Mouse (Mus musculus): Measurements from ENCODE around the gene Atoh8. TPM values are rescaled to one million over a fixed set of nuclear protein-coding genes. Genes with fewer than 3 reads are reported as not detected.

Atoh8 gene
- polyA plus RNA-seq, 1 experiment = 34.4 TPM

DNA sequence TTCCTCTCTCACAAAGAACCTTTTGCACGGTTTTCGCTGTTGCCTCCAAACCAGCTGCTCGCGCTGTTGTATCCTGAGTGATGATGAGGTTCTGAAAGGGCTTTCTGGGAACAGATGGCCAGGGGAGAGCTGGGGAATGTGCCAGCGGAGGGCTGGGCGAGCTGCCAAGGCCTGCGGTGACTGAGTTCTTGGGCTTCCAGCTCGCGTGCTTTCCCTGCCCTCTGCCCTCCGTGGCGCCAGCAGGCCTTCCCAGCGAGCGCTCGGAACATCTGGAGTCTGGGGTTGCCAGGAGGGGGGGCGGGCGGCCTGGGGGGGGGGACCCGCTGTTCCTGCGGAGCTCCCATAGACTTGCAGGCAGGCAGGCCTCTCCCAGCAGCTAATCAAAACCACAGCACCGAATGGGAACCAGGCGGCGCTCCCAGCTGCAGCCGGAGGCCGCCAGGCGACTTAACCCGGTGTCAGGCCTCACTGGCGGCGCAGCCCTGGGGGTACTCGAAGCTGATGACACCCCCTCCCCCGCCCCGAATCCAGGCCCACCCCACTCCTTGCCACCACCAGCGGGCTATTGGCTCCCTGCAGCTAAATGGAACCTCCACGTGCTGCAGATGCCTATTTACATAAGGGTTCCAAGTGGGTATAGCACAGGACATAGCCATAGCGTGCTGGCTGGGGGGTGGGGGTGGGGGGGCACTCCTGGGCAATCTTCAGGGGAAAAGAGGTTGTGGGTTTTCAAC, 18.5 kb downstream of the Atoh8 start:
- Histone ChIP-seq H3K36me3 (ENCODE audit: control insufficient read depth, insufficient read depth) (peaks cover 6% of the 10 kb centered on the region), H3K79me2 (ENCODE audit: control insufficient read depth, insufficient read depth) (peaks cover 22% of the 10 kb centered on the region), H3K27me3 (ENCODE audit: control insufficient read depth, insufficient read depth, insufficient read length) (no peaks in the 10 kb centered on the region), H3ac (ENCODE audit: control insufficient read depth, insufficient read length, low read depth) (no peak overlapping the region), H3K4me3 (ENCODE audit: insufficient read depth, poor library complexity, severe bottlenecking) (no peak overlapping the region), H3K79me3 (ENCODE audit: low read depth) (peaks cover 2% of the 10 kb centered on the region)
- TF ChIP-seq MYOG (IDR thresholded peaks at IDR 0.05; ENCODE audit: control insufficient read depth, extremely low read depth, insufficient read length) = no peak
- TF ChIP-seq MYOD1 (IDR thresholded peaks at IDR 0.05; ENCODE audit: control insufficient read depth, insufficient read length, low read depth) = peak; percentile 94
- TF ChIP-seq FOSL1 (IDR thresholded peaks at IDR 0.05; ENCODE audit: insufficient read depth, low read length, poor library complexity, severe bottlenecking) = no peak
- no peak for TF ChIP-seq CTCF (IDR thresholded peaks at IDR 0.05; ENCODE audit: control insufficient read depth, insufficient read depth, insufficient read length)
- TF ChIP-seq USF1 (IDR thresholded peaks at IDR 0.05; ENCODE audit: low read depth) = no peak
- TF ChIP-seq MAX (IDR thresholded peaks at IDR 0.05) = peak; percentile 74
- TF ChIP-seq CEBPB (IDR thresholded peaks at IDR 0.05; ENCODE audit: low read depth) = no peak

DNA sequence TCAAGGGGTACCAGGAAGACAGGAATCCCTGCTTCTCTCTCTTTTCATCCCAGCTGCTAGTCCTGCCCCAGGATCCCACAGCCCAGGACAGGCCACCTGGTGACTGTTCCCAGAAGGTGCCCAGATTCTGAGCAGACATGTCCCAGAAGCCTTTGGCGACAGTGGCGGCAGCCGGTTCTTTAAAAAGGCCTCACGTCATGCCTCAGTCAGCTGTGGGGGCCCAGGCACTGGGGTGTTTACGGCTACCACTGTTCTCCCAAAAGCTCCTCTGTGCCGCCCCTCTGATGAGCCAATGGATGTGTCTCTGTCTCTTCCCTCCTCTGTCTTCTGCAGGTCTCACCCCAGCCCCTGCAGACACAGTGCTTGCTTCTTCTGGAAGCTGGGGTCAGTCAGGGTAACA, 19.8 kb downstream of the Atoh8 start:
- no peak for TF ChIP-seq MYOD1 (IDR thresholded peaks at IDR 0.05; ENCODE audit: control insufficient read depth, insufficient read length, low read depth)
- TF ChIP-seq FOSL1 (IDR thresholded peaks at IDR 0.05; ENCODE audit: insufficient read depth, low read length, poor library complexity, severe bottlenecking) = no peak
- no peak for TF ChIP-seq CEBPB (IDR thresholded peaks at IDR 0.05; ENCODE audit: low read depth)
- no peak for TF ChIP-seq USF1 (IDR thresholded peaks at IDR 0.05; ENCODE audit: low read depth)
- TF ChIP-seq MAX (IDR thresholded peaks at IDR 0.05) = no peak
- TF ChIP-seq MYOG (IDR thresholded peaks at IDR 0.05; ENCODE audit: control insufficient read depth, extremely low read depth, insufficient read length) = no peak
- TF ChIP-seq CTCF (IDR thresholded peaks at IDR 0.05; ENCODE audit: control insufficient read depth, insufficient read depth, insufficient read length) = no peak
- Histone ChIP-seq H3ac (ENCODE audit: control insufficient read depth, insufficient read length, low read depth) (peak overlapping the region; percentile 53), H3K27me3 (ENCODE audit: control insufficient read depth, insufficient read depth, insufficient read length) (no peaks in the 10 kb centered on the region), H3K4me3 (ENCODE audit: insufficient read depth, poor library complexity, severe bottlenecking) (no peak overlapping the region), H3K36me3 (ENCODE audit: control insufficient read depth, insufficient read depth) (no peaks in the 10 kb centered on the region), H3K79me2 (ENCODE audit: control insufficient read depth, insufficient read depth) (peaks cover 22% of the 10 kb centered on the region), H3K79me3 (ENCODE audit: low read depth) (peaks cover 2% of the 10 kb centered on the region)

DNA sequence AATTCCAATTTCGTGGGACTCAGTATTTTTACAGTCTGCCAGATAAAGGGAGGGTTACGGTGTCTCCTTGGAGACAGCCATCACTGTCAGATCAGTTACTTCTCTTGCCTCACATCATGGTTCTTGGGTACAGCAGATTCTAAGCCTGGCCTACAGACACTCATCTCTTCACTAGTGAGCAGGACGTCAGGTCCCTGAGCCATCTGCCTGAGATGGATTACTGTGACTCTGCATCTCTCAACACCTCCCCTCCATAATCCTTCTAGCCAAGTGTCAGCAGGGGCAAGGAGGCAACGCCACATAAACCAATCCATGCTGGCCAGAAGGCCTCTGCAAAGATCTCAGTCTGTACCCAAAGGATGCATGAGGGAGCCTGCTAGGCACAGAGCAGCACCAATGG, 24.0 kb downstream of the Atoh8 start:
- H3K79me2 ChIP-seq (ENCODE audit: control insufficient read depth, insufficient read depth) = peaks cover 22% of the 10 kb centered on the region
- H3K36me3 ChIP-seq (ENCODE audit: control insufficient read depth, insufficient read depth) = peaks cover 8% of the 10 kb centered on the region
- H3K27me3 ChIP-seq (ENCODE audit: control insufficient read depth, insufficient read depth, insufficient read length) = no peaks in the 10 kb centered on the region
- H3K4me3 ChIP-seq (ENCODE audit: insufficient read depth, poor library complexity, severe bottlenecking) = no peak overlapping the region
- TF ChIP-seq MYOD1 (IDR thresholded peaks at IDR 0.05; ENCODE audit: control insufficient read depth, insufficient read length, low read depth) (no peak), MAX (IDR thresholded peaks at IDR 0.05) (no peak), MYOG (IDR thresholded peaks at IDR 0.05; ENCODE audit: control insufficient read depth, extremely low read depth, insufficient read length) (no peak), USF1 (IDR thresholded peaks at IDR 0.05; ENCODE audit: low read depth) (no peak), CEBPB (IDR thresholded peaks at IDR 0.05; ENCODE audit: low read depth) (no peak), FOSL1 (IDR thresholded peaks at IDR 0.05; ENCODE audit: insufficient read depth, low read length, poor library complexity, severe bottlenecking) (no peak), CTCF (IDR thresholded peaks at IDR 0.05; ENCODE audit: control insufficient read depth, insufficient read depth, insufficient read length) (no peak)
- no peak overlapping the region for H3ac ChIP-seq (ENCODE audit: control insufficient read depth, insufficient read length, low read depth)
- H3K79me3 ChIP-seq (ENCODE audit: low read depth) = peaks cover 2% of the 10 kb centered on the region

- H3ac ChIP-seq (ENCODE audit: control insufficient read depth, insufficient read length, low read depth) = no peak overlapping the region
- H3K4me3 ChIP-seq (ENCODE audit: insufficient read depth, poor library complexity, severe bottlenecking) = no peak overlapping the region
- TF ChIP-seq MYOD1 (IDR thresholded peaks at IDR 0.05; ENCODE audit: control insufficient read depth, insufficient read length, low read depth) = no peak
- H3K79me2 ChIP-seq (ENCODE audit: control insufficient read depth, insufficient read depth) = peaks cover 22% of the 10 kb centered on the region
- H3K79me3 ChIP-seq (ENCODE audit: low read depth) = peaks cover 2% of the 10 kb centered on the region
- peaks cover 11% of the 10 kb centered on the region for H3K36me3 ChIP-seq (ENCODE audit: control insufficient read depth, insufficient read depth)
- H3K27me3 ChIP-seq (ENCODE audit: control insufficient read depth, insufficient read depth, insufficient read length) = no peaks in the 10 kb centered on the region
Measured at GRCm38 (mm10) chr6:72210823-72211222, 24.6 kb downstream of the Atoh8 start.

DNA sequence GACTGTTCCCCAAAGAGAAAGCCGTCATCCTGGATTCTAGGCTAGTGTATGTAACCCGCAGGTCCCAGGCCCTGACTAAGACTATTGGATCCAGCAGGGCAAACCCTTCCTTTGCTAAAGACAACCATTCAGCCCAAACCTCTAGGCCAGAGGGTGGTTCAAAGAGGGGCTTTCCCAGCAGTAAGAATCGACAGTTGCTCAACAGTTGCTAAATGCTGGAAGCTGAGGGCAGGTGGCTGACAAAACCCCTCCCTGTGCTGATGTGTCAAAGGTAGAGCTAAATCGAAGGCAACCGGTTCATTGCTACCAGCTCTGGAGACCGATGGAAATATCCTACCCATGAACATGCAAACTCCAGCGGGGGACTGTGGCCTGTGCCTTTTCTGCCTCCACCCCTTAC, 25.6 kb downstream of the Atoh8 start:
- no peaks in the 10 kb centered on the region for H3K79me3 ChIP-seq (ENCODE audit: low read depth)
- no peak overlapping the region for H3K4me3 ChIP-seq (ENCODE audit: insufficient read depth, poor library complexity, severe bottlenecking)
- H3K79me2 ChIP-seq (ENCODE audit: control insufficient read depth, insufficient read depth) = peaks cover 12% of the 10 kb centered on the region
- H3ac ChIP-seq (ENCODE audit: control insufficient read depth, insufficient read length, low read depth) = no peak overlapping the region
- TF ChIP-seq MYOG (IDR thresholded peaks at IDR 0.05; ENCODE audit: control insufficient read depth, extremely low read depth, insufficient read length) = no peak
- TF ChIP-seq FOSL1 (IDR thresholded peaks at IDR 0.05; ENCODE audit: insufficient read depth, low read length, poor library complexity, severe bottlenecking) = no peak
- TF ChIP-seq USF1 (IDR thresholded peaks at IDR 0.05; ENCODE audit: low read depth) = no peak
- no peak for TF ChIP-seq MYOD1 (IDR thresholded peaks at IDR 0.05; ENCODE audit: control insufficient read depth, insufficient read length, low read depth)
- TF ChIP-seq MAX (IDR thresholded peaks at IDR 0.05) = no peak
- no peak for TF ChIP-seq CEBPB (IDR thresholded peaks at IDR 0.05; ENCODE audit: low read depth)
- TF ChIP-seq CTCF (IDR thresholded peaks at IDR 0.05; ENCODE audit: control insufficient read depth, insufficient read depth, insufficient read length) = no peak
- peaks cover 11% of the 10 kb centered on the region for H3K36me3 ChIP-seq (ENCODE audit: control insufficient read depth, insufficient read depth)
- no peaks in the 10 kb centered on the region for H3K27me3 ChIP-seq (ENCODE audit: control insufficient read depth, insufficient read depth, insufficient read length)
